Mouse (Mus musculus): Measurements from ENCODE around the gene Dcaf10. TPM values are rescaled to one million over a fixed set of nuclear protein-coding genes. Genes with fewer than 3 reads are reported as not detected.

Gene Dcaf10
- polyA plus RNA-seq, 1 experiment from 2014 or later, result 5.0 TPM

- Histone ChIP-seq H3K79me2 (ENCODE audit: inconsistent target) (no peaks in the 10 kb centered on the region), H3K27ac (no peak overlapping the region), H3K4me3 (ENCODE audit: inconsistent target) (no peak overlapping the region), H3K36me3 (ENCODE audit: inconsistent target) (no peaks in the 10 kb centered on the region)
- 98% methylated on average over 4 of the region's 4 CpGs for WGBS (ENCODE audit: missing documents)
Observed at GRCm38 (mm10) chr4:45419051-45419450, 77.2 kb downstream of the Dcaf10 start.

GRCm38 (mm10) chr4:45420733-45421132 lies 78.8 kb downstream of the Dcaf10 start:
- no peaks in the 10 kb centered on the region for H3K79me2 ChIP-seq (ENCODE audit: inconsistent target)
- no peak overlapping the region for H3K27ac ChIP-seq
- no peak overlapping the region for H3K4me3 ChIP-seq (ENCODE audit: inconsistent target)
- H3K36me3 ChIP-seq (ENCODE audit: inconsistent target), result no peaks in the 10 kb centered on the region
- 87% methylated on average over 3 of the region's 3 CpGs for WGBS (ENCODE audit: missing documents)

DNA sequence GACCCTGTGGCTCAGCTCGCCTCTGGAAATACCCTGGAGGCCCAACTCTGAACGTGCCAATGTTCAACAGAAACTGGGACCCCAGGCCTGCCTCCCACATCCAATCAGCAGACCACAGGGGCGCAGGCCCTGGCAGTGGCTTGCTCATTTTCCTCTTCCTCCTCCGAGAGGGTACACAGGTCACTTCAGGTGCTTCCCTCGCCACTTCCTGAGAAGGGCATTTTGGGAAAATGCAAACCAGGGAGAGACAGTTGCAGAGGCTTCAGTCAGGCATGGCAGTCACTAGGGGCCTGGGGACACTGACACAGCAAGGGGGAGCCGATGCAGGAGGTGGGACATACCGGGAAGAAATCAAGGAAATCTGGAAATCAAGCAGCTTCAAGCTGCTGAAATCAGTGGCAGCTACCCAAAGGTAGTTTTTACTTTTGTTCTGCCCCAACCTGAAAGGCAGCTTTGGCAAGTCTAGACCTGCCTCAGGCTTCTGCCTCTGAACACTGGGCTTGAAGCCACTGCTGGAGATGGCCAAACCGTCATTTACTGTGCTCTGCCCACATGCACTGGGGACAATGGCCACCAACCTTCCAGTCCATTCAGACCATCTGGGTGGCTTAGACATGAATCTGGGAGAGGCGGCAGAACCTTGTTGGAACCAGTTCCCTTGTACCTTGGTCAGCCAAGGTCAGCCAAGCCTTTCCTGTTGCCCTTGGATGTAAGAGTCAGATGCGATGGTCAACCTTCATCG lies 79.8 kb downstream of the Dcaf10 start:
- 92% methylated on average over 9 of the region's 11 CpGs for WGBS (ENCODE audit: missing documents)
- Histone ChIP-seq H3K27ac (no peak overlapping the region), H3K36me3 (ENCODE audit: inconsistent target) (no peaks in the 10 kb centered on the region), H3K79me2 (ENCODE audit: inconsistent target) (no peaks in the 10 kb centered on the region), H3K4me3 (ENCODE audit: inconsistent target) (no peak overlapping the region)

GRCm38 (mm10) chr4:45422640-45423039 lies 80.7 kb downstream of the Dcaf10 start:
- Histone ChIP-seq H3K4me3 (ENCODE audit: inconsistent target) (no peak overlapping the region), H3K27ac (no peak overlapping the region), H3K36me3 (ENCODE audit: inconsistent target) (no peaks in the 10 kb centered on the region), H3K79me2 (ENCODE audit: inconsistent target) (no peaks in the 10 kb centered on the region)
- 94% methylated on average over 10 of the region's 10 CpGs for WGBS (ENCODE audit: missing documents)

GRCm38 (mm10) chr4:45423406-45423805 lies 81.5 kb downstream of the Dcaf10 start:
- no peak overlapping the region for H3K27ac ChIP-seq
- no peaks in the 10 kb centered on the region for H3K79me2 ChIP-seq (ENCODE audit: inconsistent target)
- no peaks in the 10 kb centered on the region for H3K36me3 ChIP-seq (ENCODE audit: inconsistent target)
- no peak overlapping the region for H3K4me3 ChIP-seq (ENCODE audit: inconsistent target)
- 85% methylated on average over 8 of the region's 8 CpGs for WGBS (ENCODE audit: missing documents)

DNA sequence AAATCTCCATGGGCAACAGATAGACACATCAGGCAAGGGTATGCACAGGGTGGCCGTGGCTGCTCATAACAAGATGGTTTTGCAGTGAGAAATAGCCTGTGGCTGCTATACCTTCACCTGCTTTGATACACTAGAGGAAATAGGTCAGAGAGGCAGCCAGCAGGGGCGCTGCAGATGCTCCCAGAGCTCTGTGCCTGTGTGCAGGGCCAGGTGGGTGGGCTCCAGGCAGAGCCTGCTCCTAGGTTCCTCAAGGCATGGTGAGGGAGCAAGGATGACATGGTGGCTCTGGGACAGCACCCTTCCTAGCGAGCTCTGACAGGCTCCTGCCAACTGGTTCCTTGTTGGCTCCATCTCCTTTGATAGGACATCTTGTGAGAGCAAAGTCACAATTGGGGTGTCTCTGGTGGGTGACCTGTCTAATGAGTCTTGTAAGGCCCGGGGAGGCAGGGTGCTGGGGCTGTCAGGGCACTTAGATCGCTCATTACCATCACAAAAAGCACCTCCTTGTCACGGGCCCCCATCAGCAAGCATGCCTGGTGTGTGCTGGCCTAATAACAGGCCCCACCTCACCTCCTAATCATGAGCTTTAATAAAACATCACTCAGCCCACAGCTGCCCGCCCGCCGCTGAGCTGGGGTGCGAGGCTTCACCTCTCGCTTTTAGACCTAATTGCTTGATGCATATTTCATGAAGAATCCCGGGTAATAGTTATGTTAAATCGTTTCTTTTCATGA lies 85.0 kb downstream of the Dcaf10 start:
- no peak overlapping the region for H3K4me3 ChIP-seq (ENCODE audit: inconsistent target)
- WGBS (ENCODE audit: missing documents), result 93% methylated on average over 13 of the region's 13 CpGs
- H3K36me3 ChIP-seq (ENCODE audit: inconsistent target), result no peaks in the 10 kb centered on the region
- H3K27ac ChIP-seq, result no peak overlapping the region
- no peaks in the 10 kb centered on the region for H3K79me2 ChIP-seq (ENCODE audit: inconsistent target)

Other genes starting within 250 kb of the Dcaf10 start
- gene Tomm5, start 234.0 kb upstream of the Dcaf10 start, polyA plus RNA-seq (2018), result 60.3 to 124 TPM (median 74.8 TPM) in 3 replicates
- not detected in 3 replicates for gene Frmpd1, start 157.2 kb upstream of the Dcaf10 start, polyA plus RNA-seq (2018)
- 4.3 to 8.1 TPM (median 6.8 TPM) in 3 replicates for gene Trmt10b, start 45.0 kb upstream of the Dcaf10 start, polyA plus RNA-seq (2018)
- 17.6 to 31.1 TPM (median 28.5 TPM) in 3 replicates for gene Exosc3, start 631 bp downstream of the Dcaf10 start, polyA plus RNA-seq (2018)
- gene Slc25a51, start 66.7 kb downstream of the Dcaf10 start, polyA plus RNA-seq (2018), result 45.5 to 50.0 TPM (median 48.2 TPM) in 3 replicates
- gene Shb, start 190.4 kb downstream of the Dcaf10 start, polyA plus RNA-seq (2018), result 3.0 to 3.2 TPM (median 3.0 TPM) in 3 replicates

All from macrophage (primary cell).